Mouse (Mus musculus): Measurements from ENCODE around the gene Ppp1r21. TPM values are rescaled to one million over a fixed set of nuclear protein-coding genes. Genes with fewer than 3 reads are reported as not detected.

Ppp1r21 gene
- total RNA-seq, 2 experiments from 2014 or later: 72.4 to 74.7 TPM

- no peak for DNase-seq (ENCODE audit: low spot score in 2 of 2)
These were observed 79.4 kb downstream of the Ppp1r21 start for GRCm38 (mm10) chr17:88609361-88609760.

- DNase-seq (ENCODE audit: low spot score in 2 of 2): no peak
These were observed 81.1 kb downstream of the Ppp1r21 start for GRCm38 (mm10) chr17:88611057-88611456.

- no peak for DNase-seq (ENCODE audit: low spot score in 2 of 2)
These were observed 83.3 kb downstream of the Ppp1r21 start for GRCm38 (mm10) chr17:88613172-88613571.

- no peak for DNase-seq (ENCODE audit: low spot score in 2 of 2)
These were observed 83.8 kb downstream of the Ppp1r21 start for GRCm38 (mm10) chr17:88613721-88614120.

GRCm38 (mm10) chr17:88614234-88614633 is 84.3 kb downstream of the Ppp1r21 start:
- no peak for DNase-seq (ENCODE audit: low spot score in 2 of 2)

- no peak for DNase-seq (ENCODE audit: low spot score in 2 of 2)
These were observed 84.8 kb downstream of the Ppp1r21 start for GRCm38 (mm10) chr17:88614733-88615132.

GRCm38 (mm10) chr17:88615492-88616155 is 85.7 kb downstream of the Ppp1r21 start:
- DNase-seq (ENCODE audit: low spot score in 2 of 2): no peak

GRCm38 (mm10) chr17:88620935-88621334 is 91.0 kb downstream of the Ppp1r21 start:
- DNase-seq (ENCODE audit: low spot score in 2 of 2): no peak

GRCm38 (mm10) chr17:88621374-88621773 is 91.5 kb downstream of the Ppp1r21 start:
- no peak for DNase-seq (ENCODE audit: low spot score in 2 of 2)

GRCm38 (mm10) chr17:88622711-88623110 is 92.8 kb downstream of the Ppp1r21 start:
- DNase-seq (ENCODE audit: low spot score in 2 of 2): no peak

GRCm38 (mm10) chr17:88624386-88624785 is 94.5 kb downstream of the Ppp1r21 start:
- DNase-seq (ENCODE audit: low spot score in 2 of 2): no peak

- DNase-seq (ENCODE audit: low spot score in 2 of 2): no peak
These were observed 95.4 kb downstream of the Ppp1r21 start for GRCm38 (mm10) chr17:88625350-88625749.

- DNase-seq (ENCODE audit: low spot score in 2 of 2): no peak
These were observed 96.0 kb downstream of the Ppp1r21 start for GRCm38 (mm10) chr17:88625931-88626330.

- DNase-seq (ENCODE audit: low spot score in 2 of 2): no peak
These were observed 96.5 kb downstream of the Ppp1r21 start for GRCm38 (mm10) chr17:88626347-88626811.

GRCm38 (mm10) chr17:88627150-88627549 is 97.2 kb downstream of the Ppp1r21 start:
- DNase-seq (ENCODE audit: low spot score in 2 of 2): no peak

GRCm38 (mm10) chr17:88628676-88629380 is 98.9 kb downstream of the Ppp1r21 start:
- DNase-seq (ENCODE audit: low spot score in 2 of 2): no peak

GRCm38 (mm10) chr17:88629381-88629759 is 99.5 kb downstream of the Ppp1r21 start:
- no peak for DNase-seq (ENCODE audit: low spot score in 2 of 2)

GRCm38 (mm10) chr17:88629931-88630553 is 100.1 kb downstream of the Ppp1r21 start:
- no peak for DNase-seq (ENCODE audit: low spot score in 2 of 2)

- no peak for DNase-seq (ENCODE audit: low spot score in 2 of 2)
These were observed 100.6 kb downstream of the Ppp1r21 start for GRCm38 (mm10) chr17:88630554-88630948.

GRCm38 (mm10) chr17:88632631-88633030 is 102.7 kb downstream of the Ppp1r21 start:
- no peak for DNase-seq (ENCODE audit: low spot score in 2 of 2)

- no peak for DNase-seq (ENCODE audit: low spot score in 2 of 2)
These were observed 106.2 kb downstream of the Ppp1r21 start for GRCm38 (mm10) chr17:88636076-88636475.

- DNase-seq (ENCODE audit: low spot score in 2 of 2): no peak
These were observed 106.7 kb downstream of the Ppp1r21 start for GRCm38 (mm10) chr17:88636587-88636986.
